Mouse (Mus musculus): ENCODE measurements around the gene Polk.
A peak's percentile ranks its signal among the peaks of the same experiment; 100 is the strongest.

Gene Polk

DNA sequence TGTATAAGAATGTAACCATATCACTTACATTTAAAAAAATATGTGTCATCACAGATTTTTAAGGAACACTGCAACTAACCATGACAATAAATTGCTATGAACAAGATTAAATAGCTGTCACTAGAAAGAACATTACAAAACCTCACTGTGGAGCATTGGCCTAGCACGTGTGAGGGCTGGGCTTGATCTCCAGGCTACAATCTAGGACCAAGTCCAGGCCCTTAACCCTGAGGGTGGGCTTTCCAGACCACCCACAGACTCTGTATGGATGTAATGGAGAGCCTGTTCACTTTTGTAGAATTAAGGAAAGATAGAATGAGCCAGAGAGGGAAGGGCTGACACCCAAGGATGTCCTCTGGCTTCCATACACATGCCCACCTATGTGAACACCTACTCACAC lies 79.7 kb downstream of the Polk start:
- DNase-seq (ENCODE audit: low spot score): no peak

DNA sequence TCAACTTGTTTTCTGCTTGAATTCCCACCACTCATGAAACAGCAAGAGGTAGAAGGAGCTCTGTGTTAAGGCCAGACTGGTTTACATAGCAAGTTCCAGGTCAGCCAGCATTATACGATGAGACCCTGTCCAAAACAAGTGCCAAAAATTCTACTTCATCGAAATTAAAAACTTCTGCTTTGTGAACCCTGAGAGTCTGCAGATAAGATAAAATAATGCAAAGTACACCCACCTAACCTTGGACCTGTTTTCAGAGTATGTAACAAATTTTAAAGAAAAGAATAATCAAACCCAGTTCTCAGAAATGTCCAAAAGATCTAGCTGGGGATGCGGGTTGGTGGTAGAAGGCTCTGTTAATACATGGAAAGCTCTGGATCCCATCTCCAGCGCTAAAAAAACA lies 83.8 kb downstream of the Polk start:
- no peak for DNase-seq (ENCODE audit: low spot score)

DNA sequence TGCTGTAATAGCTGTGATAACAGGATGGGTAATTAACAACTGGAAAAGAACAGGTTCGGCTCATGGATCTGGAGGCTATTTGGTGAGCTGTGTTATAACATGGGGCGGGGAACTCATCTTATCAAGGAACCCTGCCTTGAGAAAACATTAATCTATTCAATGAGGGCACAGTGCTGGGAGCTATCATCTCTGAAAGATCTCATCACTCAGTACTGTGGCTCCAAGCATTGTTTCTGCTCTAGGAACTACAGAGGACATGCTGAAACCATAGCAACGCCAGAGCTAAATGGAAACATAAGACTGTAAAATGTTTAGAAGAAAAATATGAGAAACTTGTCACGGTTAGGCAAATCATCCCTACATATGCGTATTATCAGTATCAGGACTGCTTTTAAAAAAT lies 84.4 kb downstream of the Polk start:
- no peak for DNase-seq (ENCODE audit: low spot score)

DNA sequence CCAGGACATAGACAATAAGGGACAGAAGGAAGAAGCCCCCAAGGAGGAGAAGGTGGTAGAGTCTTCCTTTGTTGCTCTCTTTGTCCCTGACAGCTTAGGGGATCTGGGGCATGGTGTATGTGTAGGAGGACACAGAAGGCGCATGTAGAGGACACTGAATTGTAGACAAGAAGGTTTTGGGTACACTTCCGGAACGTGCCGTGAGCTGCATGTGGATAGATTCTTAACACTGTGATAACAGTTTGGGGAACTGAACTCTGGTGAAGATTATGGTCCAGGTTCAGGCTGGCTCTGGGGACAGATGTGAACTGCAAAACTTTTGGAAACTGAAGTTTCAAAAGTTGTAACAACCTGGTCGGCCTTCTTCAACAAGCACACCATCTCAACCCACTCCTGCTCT lies 84.8 kb downstream of the Polk start:
- DNase-seq (ENCODE audit: low spot score): no peak

DNA sequence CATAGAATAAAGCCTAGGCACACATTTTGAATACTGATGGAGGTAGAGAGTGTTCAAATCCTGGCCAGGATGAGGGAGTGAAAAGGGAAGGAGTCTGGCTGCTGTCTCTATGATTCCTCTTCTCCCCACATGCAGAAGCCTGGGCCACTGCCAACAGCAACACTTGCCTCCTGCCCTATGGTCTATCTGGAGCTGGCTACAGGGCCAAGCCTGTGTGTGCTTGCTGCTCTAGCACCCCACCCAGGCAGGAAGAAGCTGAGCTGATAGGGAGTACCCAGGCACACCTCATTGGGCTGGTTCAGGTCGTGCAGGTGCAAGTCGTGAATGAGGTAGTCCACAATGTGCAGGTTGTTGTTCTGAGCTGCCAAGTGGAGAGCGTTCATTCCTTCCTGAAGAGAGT lies 88.1 kb downstream of the Polk start:
- DNase-seq (ENCODE audit: low spot score): no peak

DNA sequence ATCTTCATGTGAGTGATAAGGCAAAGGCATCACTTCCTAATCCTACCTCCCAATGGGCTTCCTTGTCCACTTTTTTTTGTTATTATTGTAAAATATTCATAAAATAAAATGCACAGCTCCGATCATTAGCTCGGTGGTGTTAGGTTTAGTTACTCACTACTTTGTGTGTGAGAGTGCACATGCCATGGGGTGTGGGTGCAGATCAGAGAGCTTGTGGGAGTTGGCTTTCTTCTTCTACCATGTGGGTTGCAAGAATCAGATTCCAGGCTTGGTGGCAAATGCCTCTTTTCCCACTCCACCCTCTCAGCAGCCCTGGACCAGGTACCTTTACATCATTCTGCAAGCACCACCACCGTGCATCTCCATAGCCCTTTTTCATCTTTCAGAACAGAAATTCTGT lies 89.8 kb downstream of the Polk start:
- no peak for DNase-seq (ENCODE audit: low spot score)

DNA sequence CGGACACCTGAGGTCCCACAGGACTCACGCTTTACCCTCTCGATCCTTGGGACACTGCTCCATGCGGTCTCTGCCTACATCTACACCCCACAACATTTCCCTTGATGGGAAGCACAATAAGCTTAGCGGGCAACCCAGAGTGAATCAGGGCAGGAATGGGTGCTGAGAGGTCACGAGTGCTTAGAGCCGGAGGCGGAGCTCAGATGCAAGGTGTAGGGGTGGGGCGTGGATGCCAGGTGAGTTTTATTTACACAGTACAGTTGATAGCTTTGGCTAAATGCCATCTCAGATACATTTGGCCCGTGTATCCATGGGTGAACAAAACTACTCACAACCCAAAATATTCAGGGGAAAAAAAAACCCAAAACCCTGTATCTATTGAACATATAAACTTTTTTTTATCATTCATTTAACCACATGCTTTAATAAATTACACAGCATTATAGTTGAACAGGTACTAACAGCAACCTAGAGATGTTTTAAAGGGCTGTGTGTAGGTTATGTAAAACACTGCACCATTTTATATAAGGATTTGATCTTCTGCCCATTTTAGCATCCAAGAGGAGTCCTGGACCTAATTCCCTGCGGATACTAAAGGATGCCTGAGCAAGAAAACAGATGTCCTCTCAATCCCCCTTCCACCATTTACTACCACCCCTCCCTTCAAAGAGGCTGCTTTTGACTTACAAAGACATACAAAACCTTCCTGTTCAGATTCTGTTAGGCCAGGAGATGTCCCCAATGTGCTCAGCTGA lies 90.8 kb downstream of the Polk start:
- DNase-seq (ENCODE audit: low spot score): no peak

DNA sequence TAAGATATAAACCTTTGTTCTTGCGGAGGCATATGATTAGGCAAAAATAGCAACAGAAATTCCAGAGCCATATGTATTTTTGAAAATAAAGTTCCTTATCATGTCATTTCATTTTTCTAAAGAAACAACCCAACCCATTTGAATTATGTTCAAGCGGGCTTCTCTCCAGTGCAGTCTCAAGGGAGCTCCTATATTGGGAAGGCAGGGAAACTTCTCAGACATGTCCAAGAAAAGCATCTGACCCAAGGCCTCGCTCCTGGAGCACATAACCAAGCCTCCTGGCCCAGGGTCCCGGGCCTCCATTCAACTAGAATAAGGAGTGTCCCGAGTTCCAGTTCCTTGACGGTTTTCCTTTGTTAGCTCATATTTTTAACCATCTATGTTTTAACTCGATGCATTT lies 91.5 kb downstream of the Polk start:
- no peak for DNase-seq (ENCODE audit: low spot score)

DNA sequence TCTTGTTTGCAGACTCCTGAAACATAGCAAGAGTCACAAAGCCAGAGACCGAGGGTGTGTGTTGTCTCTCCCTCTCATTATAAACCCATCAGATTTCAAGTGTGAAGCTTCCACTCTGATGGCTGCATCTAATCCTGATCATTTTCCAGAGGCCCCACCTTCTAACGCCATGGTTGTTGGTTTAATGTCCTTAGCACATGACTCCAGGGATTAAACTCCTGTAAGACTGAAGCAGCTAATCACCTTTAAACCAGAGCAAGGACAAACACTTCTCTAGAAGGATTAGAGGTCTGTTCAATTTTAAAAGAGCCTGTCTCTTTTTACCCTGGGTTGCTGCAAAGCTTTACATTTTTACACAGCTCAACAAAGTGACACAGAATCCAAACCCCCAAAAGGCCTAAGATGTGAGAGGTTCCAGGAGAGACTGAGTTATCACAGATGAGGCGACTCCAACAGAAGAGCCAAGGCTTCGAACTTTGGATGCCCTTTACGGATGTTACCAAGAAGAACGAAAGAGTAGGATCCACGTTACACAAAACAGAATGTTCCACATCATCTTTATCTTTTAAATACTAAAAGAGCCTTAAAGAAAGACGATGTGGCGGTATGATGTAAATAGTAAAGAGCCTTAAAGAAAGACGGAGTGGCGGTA lies 92.0 kb downstream of the Polk start:
- no peak for DNase-seq (ENCODE audit: low spot score)

DNA sequence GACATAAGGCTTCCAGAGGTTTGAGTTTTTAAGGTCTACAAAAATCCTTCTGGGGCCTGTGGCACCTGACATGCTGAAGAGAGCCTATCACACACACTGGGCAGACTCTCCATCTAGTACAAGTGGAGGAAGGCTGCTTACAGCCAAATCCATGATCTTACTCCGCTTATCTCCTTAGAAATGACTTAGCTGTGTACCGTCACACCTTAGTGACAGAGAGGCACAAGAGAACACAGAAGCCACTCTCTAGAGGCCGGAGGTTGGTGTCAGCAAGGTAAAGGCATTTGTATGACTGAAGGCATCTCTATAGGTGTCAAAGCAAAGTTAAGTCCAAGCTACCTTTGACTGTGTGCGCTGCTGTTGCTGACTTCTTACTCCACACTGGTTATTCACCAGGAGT lies 101.9 kb downstream of the Polk start:
- DNase-seq (ENCODE audit: low spot score): no peak

DNA sequence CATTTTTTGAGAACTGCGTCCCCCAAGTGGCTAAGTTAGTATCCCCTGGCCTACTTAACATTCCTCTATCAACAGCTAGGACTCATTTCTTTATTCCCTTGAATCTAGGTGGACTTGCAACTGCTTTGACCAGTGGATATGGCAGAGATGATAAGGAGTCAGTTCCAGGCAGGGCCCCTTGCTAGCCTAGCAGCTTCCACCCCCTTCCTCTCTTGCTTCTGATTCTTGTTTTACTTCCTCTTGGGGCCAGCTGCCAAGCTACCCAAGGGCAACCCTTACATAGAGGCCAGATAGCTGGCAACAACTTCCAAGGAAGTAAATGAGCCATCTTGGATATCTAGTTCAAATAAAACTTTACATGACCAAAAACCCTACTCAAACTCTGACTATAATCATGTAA lies 105.5 kb downstream of the Polk start:
- DNase-seq (ENCODE audit: low spot score): no peak

DNA sequence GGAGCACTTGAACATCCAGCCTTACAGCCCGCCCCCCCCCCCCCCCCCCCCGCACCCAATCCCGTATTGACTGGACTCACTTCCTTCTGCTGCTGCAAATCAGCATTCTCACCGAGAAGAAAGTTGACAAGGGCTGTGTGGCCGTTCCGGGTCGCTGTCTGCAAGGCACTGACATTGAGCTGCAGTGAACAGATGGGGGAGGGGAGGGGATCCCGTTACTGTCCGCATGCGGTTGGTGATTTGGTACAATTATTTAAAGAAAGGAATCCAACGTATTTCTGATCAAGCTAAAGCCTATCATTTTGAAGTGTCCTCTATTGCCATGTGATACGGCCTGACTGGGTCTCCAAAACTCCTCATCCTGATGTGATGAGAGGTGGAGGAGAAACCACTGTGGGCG lies 106.6 kb downstream of the Polk start:
- no peak for DNase-seq (ENCODE audit: low spot score)

DNA sequence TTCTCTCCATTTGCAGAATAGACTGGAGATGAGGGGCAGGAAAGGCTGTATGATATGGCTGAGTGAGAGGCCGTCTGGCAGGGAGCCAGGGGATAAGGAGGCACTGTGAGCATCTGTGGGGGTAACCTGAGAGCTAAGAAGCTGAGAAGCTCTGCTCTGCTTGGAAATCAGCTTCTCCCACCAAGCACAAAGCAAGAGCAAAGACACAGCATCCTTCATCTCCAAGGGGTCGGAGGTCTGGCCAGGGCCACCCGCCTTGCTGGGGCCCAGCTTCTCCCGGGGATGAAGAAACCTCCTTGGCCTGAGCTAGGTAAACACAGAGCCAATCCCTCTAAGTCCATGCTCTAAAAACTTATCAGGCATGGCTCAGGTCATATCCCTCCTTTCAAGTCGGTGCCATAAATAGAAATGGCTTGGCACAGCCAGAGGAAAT lies 107.5 kb downstream of the Polk start:
- no peak for DNase-seq (ENCODE audit: low spot score)

DNA sequence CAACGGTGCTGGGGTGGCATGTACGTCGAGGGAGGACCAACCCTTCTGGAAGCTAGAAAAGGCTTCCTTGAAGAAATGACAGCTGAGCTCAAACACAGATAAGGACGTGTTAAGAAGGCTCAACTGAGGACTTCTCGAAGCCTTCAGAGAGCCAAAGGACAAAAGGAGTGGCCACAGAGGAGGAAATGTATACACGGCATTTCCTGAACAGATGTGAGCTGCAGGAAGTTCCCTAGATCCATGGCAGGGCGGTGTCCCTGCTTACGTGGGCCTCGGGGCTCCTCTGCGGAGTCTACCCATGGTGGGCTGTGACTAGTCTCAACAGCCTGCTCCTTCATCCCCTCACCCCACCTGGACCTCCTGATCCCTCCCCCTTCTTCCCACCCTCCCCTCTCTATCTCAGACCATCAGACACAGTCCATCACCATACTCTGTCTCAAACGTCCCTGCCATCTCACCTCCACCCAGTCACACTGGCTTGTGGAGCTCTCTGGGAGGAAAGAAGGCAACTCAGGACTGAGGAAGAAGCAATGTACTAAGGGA lies 108.7 kb downstream of the Polk start:
- no peak for DNase-seq (ENCODE audit: low spot score)

DNA sequence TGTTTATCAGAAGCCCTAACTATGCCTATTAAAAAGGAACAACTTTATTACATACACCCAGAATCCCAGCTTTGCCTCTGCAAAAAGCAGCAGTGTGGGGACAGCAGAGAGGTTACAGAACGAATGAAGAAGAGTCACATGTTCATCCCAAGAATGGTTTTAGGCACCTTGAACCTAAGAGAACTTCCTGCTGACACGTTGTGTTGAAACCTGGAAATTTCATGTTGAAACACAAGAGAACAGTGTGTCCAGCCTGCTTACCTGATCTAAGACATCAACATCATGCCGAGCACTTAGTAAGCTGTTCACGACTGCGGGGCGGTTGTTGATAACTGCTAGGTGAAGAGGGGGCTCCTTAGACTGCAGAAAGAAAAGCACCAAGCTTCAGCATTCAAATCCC lies 109.3 kb downstream of the Polk start:
- no peak for DNase-seq (ENCODE audit: low spot score)

DNA sequence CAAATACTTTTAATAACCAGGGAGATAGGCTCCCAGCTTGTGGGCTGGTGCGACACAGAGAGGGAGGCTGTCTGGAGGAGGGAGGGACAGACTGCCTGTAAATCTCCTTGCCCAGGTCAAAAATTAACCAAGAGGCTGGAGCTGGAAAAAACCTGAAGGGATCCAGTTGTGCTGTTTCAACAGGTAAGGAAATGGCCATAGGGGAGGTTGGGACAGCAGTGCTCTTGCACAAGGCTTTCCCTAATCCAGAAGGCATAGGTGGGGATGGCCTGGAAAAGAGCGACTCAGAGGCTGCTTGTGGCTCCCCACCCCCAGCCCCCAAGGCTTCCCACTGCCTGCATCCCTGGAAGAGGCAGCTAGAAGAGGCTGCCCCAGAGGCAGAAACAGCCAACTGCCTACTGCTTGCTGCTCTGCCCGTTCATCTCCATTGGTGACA lies 110.0 kb downstream of the Polk start:
- DNase-seq (ENCODE audit: low spot score): no peak

DNA sequence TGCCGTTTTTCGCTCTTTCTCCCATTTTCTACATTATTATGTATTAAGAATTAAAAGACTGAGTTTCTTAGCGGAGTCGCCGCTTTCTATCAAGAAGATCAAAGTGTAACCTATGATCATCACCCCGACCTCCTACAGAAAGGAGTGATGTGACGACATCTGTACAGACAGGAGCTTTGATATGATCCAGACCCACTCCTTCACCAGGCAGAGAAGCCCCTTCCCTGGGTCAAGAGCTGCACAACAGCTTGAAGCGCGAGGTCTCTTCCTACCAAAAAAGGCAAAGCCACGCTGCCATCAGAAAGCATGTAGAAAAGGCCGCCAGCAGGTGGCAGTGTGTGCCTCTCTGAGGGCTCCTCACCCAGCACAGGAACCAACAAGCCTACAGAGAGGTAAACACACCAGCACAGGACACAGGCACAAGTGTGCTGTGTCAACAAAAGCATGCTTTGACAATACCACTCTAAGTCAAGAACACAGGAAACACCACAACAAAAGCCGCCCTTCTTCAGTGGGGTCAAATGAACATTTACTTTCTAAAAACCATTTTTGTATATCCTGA lies 110.7 kb downstream of the Polk start:
- peak; percentile 72 for DNase-seq (ENCODE audit: low spot score)

Data from c-Kit-positive CD71-positive TER-119-positive erythroid progenitor cells, embryonic 14.5 days (primary cell).